Mouse (Mus musculus): ENCODE results near the gene Sppl2b. TPM values are rescaled to one million over a fixed set of nuclear protein-coding genes. Genes with fewer than 3 reads are reported as not detected.

Gene Sppl2b
- polyA plus RNA-seq (2014; fragmentation: Nextera tagmentation; extraction: Ambion mirVana): 37.0 and 39.8 TPM in 2 replicates

DNA sequence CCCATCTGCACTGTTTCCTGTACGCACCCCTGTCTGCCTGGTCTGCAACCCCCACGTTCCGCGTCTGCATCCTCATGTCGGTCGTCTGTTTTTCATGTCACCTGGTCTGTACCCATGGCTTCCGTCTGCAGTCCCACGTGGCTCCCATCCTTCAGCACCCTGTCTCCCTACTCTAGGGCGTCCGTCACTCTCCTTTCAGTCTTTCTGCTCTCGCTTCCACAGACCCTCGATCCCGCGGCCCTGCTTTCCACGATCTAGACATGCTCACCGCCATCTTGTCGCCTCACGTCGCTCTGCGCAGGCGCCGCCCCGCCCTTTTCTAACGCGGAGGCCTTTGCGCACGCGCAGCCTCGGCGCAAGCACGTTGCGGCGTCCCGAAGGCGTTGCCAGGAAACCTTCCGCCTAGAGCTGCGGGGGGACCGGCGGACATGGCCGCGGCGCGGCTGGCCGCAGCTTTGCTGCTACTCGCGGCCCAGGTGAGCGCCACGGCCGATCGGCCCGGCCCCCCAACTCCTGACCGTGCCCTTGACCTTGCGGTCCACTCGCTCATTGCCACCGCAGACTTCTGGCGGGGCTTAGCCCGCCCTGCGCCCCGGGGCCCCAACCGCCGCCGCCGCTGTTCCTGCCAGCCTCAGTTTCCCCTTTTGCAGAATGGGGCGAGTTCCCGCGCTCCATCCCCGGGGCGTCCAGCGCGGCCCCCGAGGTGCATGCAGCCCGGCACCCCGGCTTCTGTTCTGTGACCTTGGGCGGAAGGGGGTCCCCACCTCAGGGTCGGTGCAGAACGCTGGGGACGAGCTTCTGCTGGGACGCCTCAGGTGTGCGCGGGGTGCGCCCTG is at the start of gene Sppl2b, which contains the start of gene Lsm7:
Gene Sppl2b (plus strand): TSS at position 363 of the 836 bp plus-strand sequence.
Gene Lsm7 (minus strand): TSS at position 297 of the 836 bp plus-strand sequence.
- no peaks in the 10 kb centered on the region for H3K36me3 ChIP-seq (ENCODE audit: control insufficient read depth, insufficient read depth, low read length)
- H3K27me3 ChIP-seq (ENCODE audit: control insufficient read depth, insufficient read depth, low read length): no peaks in the 10 kb centered on the region
- no peak within 1 kb of the TSS for H3K27ac ChIP-seq (ENCODE audit: low read depth, low read length)
- H3K9me3 ChIP-seq (ENCODE audit: control insufficient read depth, low read length): no peaks in the 10 kb centered on the region
- peaks cover 23% of the 10 kb centered on the region; the same call in 1 of the 2 replicates for H3K4me1 ChIP-seq (replicated peaks; ENCODE audit: control insufficient read depth, insufficient read depth, low read length)
- H3K4me2 ChIP-seq (ENCODE audit: low read depth, low read length, severe bottlenecking): peak within 1 kb of the TSS; percentile 99
- WGBS: under 1% methylated on average over 81 of the region's 81 CpGs
- DNase-seq (ENCODE audit: low spot score) (peak; percentile 98), ATAC-seq (replicated peaks; ENCODE audit: low FRiP score) (peak; percentile 86)
- H3K9ac ChIP-seq (ENCODE audit: low read length): peak within 1 kb of the TSS; percentile 85
- peak within 1 kb of the TSS; percentile 91 for H3K4me3 ChIP-seq (ENCODE audit: low read depth, low read length)

GRCm38 (mm10) chr10:80805322-80805721 is 49.8 kb upstream of the Sppl2b start:
- ATAC-seq (replicated peaks; ENCODE audit: low FRiP score) (no peak), DNase-seq (ENCODE audit: low spot score) (no peak)
- Histone ChIP-seq H3K4me2 (ENCODE audit: low read depth, low read length, severe bottlenecking) (no peak overlapping the region), H3K4me1 (replicated peaks; ENCODE audit: control insufficient read depth, insufficient read depth, low read length) (peaks cover 23% of the 10 kb centered on the region), H3K27me3 (ENCODE audit: control insufficient read depth, insufficient read depth, low read length) (peaks cover 26% of the 10 kb centered on the region), H3K27ac (ENCODE audit: low read depth, low read length) (no peak overlapping the region), H3K36me3 (ENCODE audit: control insufficient read depth, insufficient read depth, low read length) (peaks cover 15% of the 10 kb centered on the region), H3K4me3 (ENCODE audit: low read depth, low read length) (no peak overlapping the region), H3K9me3 (ENCODE audit: control insufficient read depth, low read length) (no peaks in the 10 kb centered on the region), H3K9ac (ENCODE audit: low read length) (no peak overlapping the region)
- WGBS: 83% methylated on average over 5 of the region's 5 CpGs

GRCm38 (mm10) chr10:80805925-80806324 is 49.1 kb upstream of the Sppl2b start:
- 11% methylated on average over 3 of the region's 3 CpGs for WGBS

DNA sequence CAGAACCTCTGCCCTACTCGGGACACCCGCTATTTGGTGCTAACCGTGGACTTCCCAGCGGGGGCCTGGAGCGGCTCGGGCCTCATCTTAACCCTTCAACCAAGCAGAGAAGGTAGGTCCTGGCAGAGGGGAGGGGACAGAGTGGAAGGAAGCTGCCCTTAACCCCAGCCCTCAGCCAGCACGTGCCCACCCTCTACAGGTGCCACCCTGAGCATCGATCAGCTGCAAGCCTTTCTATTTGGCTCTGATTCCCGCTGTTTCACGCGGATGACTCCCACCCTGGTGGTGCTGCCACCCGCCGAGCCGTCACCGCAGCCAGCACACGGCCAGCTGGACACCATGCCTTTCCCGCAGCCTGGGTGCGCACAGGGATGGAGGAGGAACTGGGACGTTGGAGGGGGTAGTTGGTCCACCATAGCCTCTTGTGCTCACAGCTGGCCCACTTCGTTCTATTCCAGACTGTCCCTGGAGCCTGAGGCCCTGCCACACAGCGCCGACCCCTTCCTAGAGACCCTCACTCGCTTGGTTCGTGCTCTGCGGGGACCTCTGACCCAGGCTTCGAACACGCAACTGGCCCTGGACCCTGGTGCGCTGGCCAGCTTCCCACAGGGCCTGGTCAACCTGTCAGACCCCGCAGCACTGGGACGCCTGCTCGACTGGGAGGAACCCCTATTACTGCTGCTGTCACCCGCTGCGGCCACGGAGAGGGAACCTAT is 48.6 kb upstream of the Sppl2b start:
- DNase-seq (ENCODE audit: low spot score): no peak
- Histone ChIP-seq H3K27ac (ENCODE audit: low read depth, low read length) (no peak overlapping the region), H3K36me3 (ENCODE audit: control insufficient read depth, insufficient read depth, low read length) (peaks cover 15% of the 10 kb centered on the region), H3K9ac (ENCODE audit: low read length) (peak overlapping the region; percentile 59), H3K27me3 (ENCODE audit: control insufficient read depth, insufficient read depth, low read length) (peaks cover 30% of the 10 kb centered on the region), H3K4me1 (replicated peaks; ENCODE audit: control insufficient read depth, insufficient read depth, low read length) (peaks cover 23% of the 10 kb centered on the region), H3K4me3 (ENCODE audit: low read depth, low read length) (peak overlapping the region; percentile 42), H3K4me2 (ENCODE audit: low read depth, low read length, severe bottlenecking) (peak overlapping the region; percentile 95), H3K9me3 (ENCODE audit: control insufficient read depth, low read length) (no peaks in the 10 kb centered on the region)
- no peak; the same call in 1 of the 2 replicates for ATAC-seq (replicated peaks; ENCODE audit: low FRiP score)
- WGBS: 40% methylated on average over 34 of the region's 34 CpGs

More at GRCm38 (mm10) chr10:80805925-80806324, 49.1 kb upstream of the Sppl2b start:
- peak; percentile 89 for DNase-seq (ENCODE audit: low spot score)
- Histone ChIP-seq H3K4me3 (ENCODE audit: low read depth, low read length) (no peak overlapping the region), H3K9ac (ENCODE audit: low read length) (no peak overlapping the region), H3K9me3 (ENCODE audit: control insufficient read depth, low read length) (no peaks in the 10 kb centered on the region), H3K36me3 (ENCODE audit: control insufficient read depth, insufficient read depth, low read length) (peaks cover 15% of the 10 kb centered on the region), H3K27ac (ENCODE audit: low read depth, low read length) (no peak overlapping the region), H3K4me2 (ENCODE audit: low read depth, low read length, severe bottlenecking) (no peak overlapping the region), H3K27me3 (ENCODE audit: control insufficient read depth, insufficient read depth, low read length) (peaks cover 30% of the 10 kb centered on the region), H3K4me1 (replicated peaks; ENCODE audit: control insufficient read depth, insufficient read depth, low read length) (peaks cover 23% of the 10 kb centered on the region)
- peak; percentile 44; the same call in 1 of the 2 replicates for ATAC-seq (replicated peaks; ENCODE audit: low FRiP score)

GRCm38 (mm10) chr10:80807057-80807627 is 47.9 kb upstream of the Sppl2b start:
- WGBS: 2% methylated on average over 58 of the region's 58 CpGs
- Histone ChIP-seq H3K27me3 (ENCODE audit: control insufficient read depth, insufficient read depth, low read length) (peaks cover 30% of the 10 kb centered on the region), H3K4me1 (replicated peaks; ENCODE audit: control insufficient read depth, insufficient read depth, low read length) (peaks cover 23% of the 10 kb centered on the region), H3K27ac (ENCODE audit: low read depth, low read length) (0 out of 2 replicates have a peak overlapping the region, but pooled peaks have one; percentile 25), H3K9ac (ENCODE audit: low read length) (peak overlapping the region; percentile 59), H3K9me3 (ENCODE audit: control insufficient read depth, low read length) (no peaks in the 10 kb centered on the region), H3K36me3 (ENCODE audit: control insufficient read depth, insufficient read depth, low read length) (peaks cover 15% of the 10 kb centered on the region), H3K4me3 (ENCODE audit: low read depth, low read length) (peak overlapping the region; percentile 42), H3K4me2 (ENCODE audit: low read depth, low read length, severe bottlenecking) (peak overlapping the region; percentile 95)
- DNase-seq (ENCODE audit: low spot score): peak; percentile 84
- ATAC-seq (replicated peaks; ENCODE audit: low FRiP score): peak; percentile 82

- ATAC-seq (replicated peaks; ENCODE audit: low FRiP score): no peak
- Histone ChIP-seq H3K4me2 (ENCODE audit: low read depth, low read length, severe bottlenecking) (peak overlapping the region; percentile 34; the same call in 1 of the 2 replicates), H3K4me3 (ENCODE audit: low read depth, low read length) (no peak overlapping the region), H3K27me3 (ENCODE audit: control insufficient read depth, insufficient read depth, low read length) (peaks cover 30% of the 10 kb centered on the region), H3K4me1 (replicated peaks; ENCODE audit: control insufficient read depth, insufficient read depth, low read length) (peaks cover 23% of the 10 kb centered on the region), H3K9me3 (ENCODE audit: control insufficient read depth, low read length) (no peaks in the 10 kb centered on the region), H3K9ac (ENCODE audit: low read length) (no peak overlapping the region; the same call in 1 of the 2 replicates), H3K27ac (ENCODE audit: low read depth, low read length) (no peak overlapping the region), H3K36me3 (ENCODE audit: control insufficient read depth, insufficient read depth, low read length) (peaks cover 3% of the 10 kb centered on the region)
- 15% methylated on average over 39 of the region's 40 CpGs for WGBS
- DNase-seq (ENCODE audit: low spot score): no peak
These were observed 46.7 kb upstream of the Sppl2b start for GRCm38 (mm10) chr10:80808099-80808984.

- H3K36me3 ChIP-seq (ENCODE audit: control insufficient read depth, insufficient read depth, low read length): no peaks in the 10 kb centered on the region; the same call in 1 of the 2 replicates
- no peak overlapping the region for H3K27ac ChIP-seq (ENCODE audit: low read depth, low read length)
- no peak for DNase-seq (ENCODE audit: low spot score)
- H3K9me3 ChIP-seq (ENCODE audit: control insufficient read depth, low read length): no peaks in the 10 kb centered on the region
- H3K27me3 ChIP-seq (ENCODE audit: control insufficient read depth, insufficient read depth, low read length): peaks cover 30% of the 10 kb centered on the region
- ATAC-seq (replicated peaks; ENCODE audit: low FRiP score): no peak
- no peak overlapping the region for H3K4me3 ChIP-seq (ENCODE audit: low read depth, low read length)
- H3K4me2 ChIP-seq (ENCODE audit: low read depth, low read length, severe bottlenecking): peak overlapping the region; percentile 34; the same call in 1 of the 2 replicates
- 11% methylated on average over 17 of the region's 18 CpGs for WGBS
- H3K4me1 ChIP-seq (replicated peaks; ENCODE audit: control insufficient read depth, insufficient read depth, low read length): peaks cover 23% of the 10 kb centered on the region
- no peak overlapping the region; the same call in 1 of the 2 replicates for H3K9ac ChIP-seq (ENCODE audit: low read length)
These were observed 46.0 kb upstream of the Sppl2b start for GRCm38 (mm10) chr10:80808985-80809632.
